Mouse (Mus musculus) E14TG2a.4 (cell line): ENCODE results near the gene Sde2.

Source experiments
- CTCF ChIP-seq: conservative IDR thresholded peaks from 2 replicates; pipeline ENCODE4 v1.5.1; 2014; ENCODE audit warnings: low read length
- NANOG ChIP-seq: IDR thresholded peaks from 2 replicates; pipeline ENCODE4 v1.6.1; 2014; ENCODE audit warnings: borderline replicate concordance, low read length, mixed read lengths
- POU5F1 ChIP-seq: IDR thresholded peaks from 2 replicates; pipeline ENCODE4 v1.6.1; 2014; ENCODE audit warnings: low read length, borderline replicate concordance

- TF ChIP-seq CTCF (no peak), POU5F1 (no peak), NANOG (no peak)
Observed at GRCm38 (mm10) chr1:180916425-180916824, 65.5 kb downstream of the Sde2 start.
